Mouse (Mus musculus): ENCODE data around the gene Trove2. TPM values are rescaled to one million over a fixed set of nuclear protein-coding genes. Genes with fewer than 3 reads are reported as not detected.

Trove2 gene
- 30.6 and 35.8 TPM in 2 replicates for polyA plus RNA-seq (2016; fragmentation: Nextera tagmentation; extraction: Ambion mirVana)

DNA sequence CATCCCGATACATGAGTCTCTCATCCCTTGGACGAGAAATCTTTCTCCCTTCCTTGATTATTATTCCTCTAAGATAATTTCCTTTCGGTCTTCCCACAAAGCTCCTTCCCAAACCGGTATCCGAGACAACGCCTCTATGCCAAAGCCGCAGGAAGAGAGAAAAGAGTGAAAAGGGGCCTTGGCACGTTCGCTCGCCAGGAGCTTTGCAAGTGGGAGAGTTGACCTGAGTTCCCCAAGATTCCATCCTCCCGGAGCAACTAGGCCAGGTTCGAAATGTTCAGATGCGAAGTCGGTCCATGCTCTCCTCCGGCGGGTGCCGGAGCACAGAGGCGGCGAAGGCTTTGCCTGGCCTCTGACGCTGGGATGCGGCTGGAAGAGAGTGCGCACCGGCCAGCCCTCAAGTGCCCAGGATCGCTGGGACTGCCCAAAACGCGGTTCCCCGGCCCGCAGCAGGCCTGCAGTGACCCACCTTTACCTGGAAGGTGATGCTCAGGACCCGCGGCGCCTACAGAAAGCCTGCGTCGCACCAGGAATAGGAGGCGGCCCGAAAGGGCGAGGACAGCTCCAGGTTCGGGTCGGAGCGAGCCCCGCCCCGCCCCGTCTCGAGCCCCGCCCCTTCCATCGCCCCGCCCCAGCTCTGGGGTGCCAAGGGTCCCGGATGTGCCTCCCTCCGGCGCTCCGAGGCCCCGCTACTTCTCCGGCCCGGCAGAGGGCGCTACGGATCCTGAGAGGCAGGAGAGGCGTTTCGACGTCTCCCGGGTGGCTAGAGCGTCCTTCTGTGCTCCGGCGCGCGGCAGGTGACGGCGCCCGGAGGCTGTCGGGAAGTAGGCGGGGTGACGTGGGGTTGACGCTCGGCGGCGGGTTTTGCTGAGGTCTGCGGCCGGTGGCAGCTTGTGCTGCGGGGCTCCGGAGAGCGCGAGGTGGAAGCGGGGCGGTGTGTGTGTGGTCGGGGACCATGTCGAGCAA lies at the start of gene Trove2, which contains the start of gene Uchl5:
Trove2 (minus strand) TSS at position 623 of the 966 bp plus-strand sequence.
Uchl5 (plus strand) TSS at position 827 of the 966 bp plus-strand sequence.
- Histone ChIP-seq H3K9me3 (no peaks in the 10 kb centered on the region), H3K9ac (peak within 1 kb of the TSS; percentile 84), H3K4me2 (replicated peaks) (peak within 1 kb of the TSS; percentile 89), H3K4me1 (peaks cover 19% of the 10 kb centered on the region; the same call in 1 of the 2 replicates), H3K4me3 (peak within 1 kb of the TSS; percentile 74), H3K36me3 (0 out of 2 replicates have a peak, but pooled peaks cover 5% of the 10 kb centered on the region), H3K27me3 (replicated peaks) (no peaks in the 10 kb centered on the region), H3K27ac (0 out of 2 replicates have a peak within 1 kb of the TSS, but pooled peaks have one; percentile 42)
- peak; percentile 97 for ATAC-seq (ENCODE audit: low FRiP score, low read depth)
- WGBS: under 1% methylated on average over 84 of the region's 84 CpGs

DNA sequence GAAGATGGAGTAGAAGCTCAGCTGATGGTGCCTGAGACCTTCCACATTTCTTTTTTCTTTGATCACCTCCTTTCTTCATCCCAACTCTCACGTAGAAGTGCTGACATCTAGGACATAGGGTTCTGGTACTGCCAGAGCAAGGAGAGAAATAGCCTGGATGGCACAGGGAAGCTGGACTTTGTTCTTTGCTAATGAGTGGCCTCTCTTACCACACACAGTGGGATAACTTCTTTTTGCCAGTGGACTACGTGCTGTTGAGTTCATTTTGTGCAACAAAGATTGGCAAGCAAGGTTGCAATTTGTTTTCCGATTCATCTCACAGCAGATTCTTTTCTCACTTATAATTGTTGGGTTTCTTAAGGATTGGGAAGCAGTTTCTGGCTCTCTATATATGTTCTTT lies 45.8 kb upstream of the Trove2 start:
- 93% methylated on average over 3 of the region's 3 CpGs for WGBS
- no peak overlapping the region for H3K4me3 ChIP-seq
- no peak overlapping the region for H3K4me2 ChIP-seq (replicated peaks)
- no peak for ATAC-seq (ENCODE audit: low FRiP score, low read depth)
- H3K9me3 ChIP-seq: no peaks in the 10 kb centered on the region
- no peaks in the 10 kb centered on the region for H3K36me3 ChIP-seq
- H3K27ac ChIP-seq: no peak overlapping the region
- no peak overlapping the region for H3K9ac ChIP-seq
- H3K4me1 ChIP-seq: no peaks in the 10 kb centered on the region
- no peaks in the 10 kb centered on the region for H3K27me3 ChIP-seq (replicated peaks)

DNA sequence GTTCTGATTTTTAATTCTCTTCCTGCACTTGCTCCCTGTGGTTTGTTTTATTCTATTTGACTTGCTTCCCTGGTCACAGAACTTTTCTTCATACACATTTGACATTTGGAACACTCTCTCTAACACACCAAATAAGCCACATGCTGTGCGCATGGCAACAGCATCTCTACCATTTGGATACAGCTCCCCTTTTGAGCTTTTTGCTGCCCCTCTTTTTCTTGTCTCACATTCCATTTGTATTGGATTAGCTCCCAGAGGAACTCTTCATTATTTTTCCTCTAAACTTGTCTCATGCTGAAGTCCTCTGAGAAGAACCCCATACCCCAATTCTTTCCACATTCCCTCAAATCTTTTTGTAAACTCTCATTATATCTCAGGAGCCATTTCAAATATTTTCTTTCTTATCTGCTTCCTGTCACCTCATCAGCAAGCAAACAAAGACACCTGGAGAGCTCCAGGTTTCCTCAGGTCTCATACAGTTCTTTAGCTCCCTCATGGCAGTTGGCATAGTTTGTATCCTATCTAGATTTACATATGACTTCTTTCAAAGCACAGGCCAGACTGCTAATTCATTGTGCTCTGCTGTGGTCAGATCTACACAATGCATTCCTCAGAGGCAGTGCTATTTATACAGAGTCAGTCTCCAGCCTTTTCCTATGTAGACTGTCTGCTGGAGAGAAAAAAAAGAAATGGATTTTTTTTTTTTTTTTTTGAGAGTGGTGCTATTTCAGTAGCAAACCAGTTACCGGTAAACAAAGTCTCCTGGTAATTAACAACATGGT lies 43.4 kb upstream of the Trove2 start:
- Histone ChIP-seq H3K4me1 (no peaks in the 10 kb centered on the region), H3K36me3 (no peaks in the 10 kb centered on the region), H3K27me3 (replicated peaks) (no peaks in the 10 kb centered on the region), H3K27ac (no peak overlapping the region), H3K9ac (no peak overlapping the region), H3K9me3 (no peaks in the 10 kb centered on the region), H3K4me2 (replicated peaks) (no peak overlapping the region), H3K4me3 (no peak overlapping the region)
- WGBS: 65% methylated on average over 2 of the region's 2 CpGs
- 0 out of 2 replicates have a peak, but pooled peaks have one; percentile 61 for ATAC-seq (ENCODE audit: low FRiP score, low read depth)

DNA sequence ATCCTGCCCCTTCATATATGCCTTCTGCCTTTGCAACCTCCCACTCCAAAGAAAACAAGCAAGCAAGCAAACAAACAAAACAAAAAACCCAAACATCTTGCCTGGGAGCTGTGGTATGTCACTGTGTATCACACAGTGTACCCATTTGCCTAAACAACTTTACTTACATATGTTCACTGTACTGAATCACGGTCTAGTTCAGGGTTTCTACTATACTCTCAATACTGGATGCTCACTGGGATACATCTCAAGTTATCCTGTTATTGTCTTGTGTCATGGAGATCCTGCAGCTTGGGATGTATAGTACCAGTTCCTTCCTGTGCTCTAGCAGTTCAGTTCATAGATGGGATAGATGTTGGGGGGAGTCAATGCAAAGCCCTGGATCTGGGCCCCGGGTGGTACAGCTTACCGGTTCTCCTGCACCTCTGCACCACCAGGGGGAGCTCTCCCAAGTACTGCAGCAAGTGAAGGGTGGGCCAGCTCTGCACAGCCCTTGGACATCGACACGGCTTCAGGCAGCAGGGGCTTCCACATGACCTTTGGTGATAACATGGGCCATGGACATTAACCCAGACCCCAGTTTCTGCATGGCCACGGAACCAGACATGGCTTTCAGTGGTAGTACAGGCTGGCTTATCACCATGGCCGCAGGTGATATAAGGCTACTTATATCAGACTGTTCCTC lies 37.0 kb upstream of the Trove2 start:
- Histone ChIP-seq H3K4me2 (replicated peaks) (no peak overlapping the region), H3K9me3 (no peaks in the 10 kb centered on the region), H3K4me3 (no peak overlapping the region), H3K27ac (no peak overlapping the region), H3K4me1 (no peaks in the 10 kb centered on the region), H3K27me3 (replicated peaks) (no peaks in the 10 kb centered on the region), H3K9ac (no peak overlapping the region), H3K36me3 (no peaks in the 10 kb centered on the region)
- 44% methylated on average over 7 of the region's 7 CpGs for WGBS
- ATAC-seq (ENCODE audit: low FRiP score, low read depth): peak; percentile 92

DNA sequence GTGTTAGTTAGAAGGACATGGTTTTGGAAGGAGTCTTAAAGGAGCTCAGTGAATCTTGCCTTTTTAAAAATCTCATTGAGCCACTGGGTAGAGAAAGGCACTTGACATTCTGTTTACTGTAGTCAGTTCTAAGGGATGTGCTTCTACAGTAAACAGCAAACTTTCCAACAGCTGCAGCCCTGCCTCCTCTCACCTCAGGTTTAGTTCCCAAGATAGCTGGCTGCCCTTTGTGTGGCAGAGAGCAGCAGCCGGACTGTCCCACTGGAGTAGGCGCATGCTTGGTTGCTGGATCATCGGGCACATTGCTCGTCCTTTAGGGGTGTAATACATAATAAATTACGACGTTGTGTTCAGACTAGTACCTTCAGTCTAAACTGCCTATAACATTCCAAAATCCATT lies 32.2 kb upstream of the Trove2 start:
- Histone ChIP-seq H3K9ac (no peak overlapping the region), H3K27me3 (replicated peaks) (no peaks in the 10 kb centered on the region), H3K9me3 (0 out of 2 replicates have a peak, but pooled peaks cover 3% of the 10 kb centered on the region), H3K4me2 (replicated peaks) (no peak overlapping the region), H3K4me1 (no peaks in the 10 kb centered on the region), H3K27ac (no peak overlapping the region), H3K36me3 (peaks cover 5% of the 10 kb centered on the region; the same call in 1 of the 2 replicates), H3K4me3 (no peak overlapping the region)
- WGBS: 79% methylated on average over 6 of the region's 6 CpGs
- no peak for ATAC-seq (ENCODE audit: low FRiP score, low read depth)

GRCm38 (mm10) chr1:143803537-143803936 lies 26.7 kb upstream of the Trove2 start:
- no peaks in the 10 kb centered on the region for H3K27me3 ChIP-seq (replicated peaks)
- H3K4me3 ChIP-seq: no peak overlapping the region
- no peak overlapping the region for H3K9ac ChIP-seq
- H3K9me3 ChIP-seq: 0 out of 2 replicates have a peak, but pooled peaks cover 3% of the 10 kb centered on the region
- H3K36me3 ChIP-seq: peaks cover 5% of the 10 kb centered on the region; the same call in 1 of the 2 replicates
- no peak overlapping the region for H3K27ac ChIP-seq
- peak; percentile 82 for ATAC-seq (ENCODE audit: low FRiP score, low read depth)
- no peaks in the 10 kb centered on the region for H3K4me1 ChIP-seq
- 48% methylated on average over 4 of the region's 4 CpGs for WGBS
- H3K4me2 ChIP-seq (replicated peaks): no peak overlapping the region

GRCm38 (mm10) chr1:143788584-143789227 lies 11.8 kb upstream of the Trove2 start:
- no peak for ATAC-seq (ENCODE audit: low FRiP score, low read depth)
- WGBS: 69% methylated on average over 2 of the region's 2 CpGs
- 0 out of 2 replicates have a peak, but pooled peaks cover 3% of the 10 kb centered on the region for H3K36me3 ChIP-seq
- no peak overlapping the region for H3K4me2 ChIP-seq (replicated peaks)
- H3K4me1 ChIP-seq: no peaks in the 10 kb centered on the region
- no peak overlapping the region for H3K27ac ChIP-seq
- no peak overlapping the region for H3K4me3 ChIP-seq
- no peak overlapping the region for H3K9ac ChIP-seq
- H3K9me3 ChIP-seq: no peaks in the 10 kb centered on the region
- no peaks in the 10 kb centered on the region for H3K27me3 ChIP-seq (replicated peaks)

DNA sequence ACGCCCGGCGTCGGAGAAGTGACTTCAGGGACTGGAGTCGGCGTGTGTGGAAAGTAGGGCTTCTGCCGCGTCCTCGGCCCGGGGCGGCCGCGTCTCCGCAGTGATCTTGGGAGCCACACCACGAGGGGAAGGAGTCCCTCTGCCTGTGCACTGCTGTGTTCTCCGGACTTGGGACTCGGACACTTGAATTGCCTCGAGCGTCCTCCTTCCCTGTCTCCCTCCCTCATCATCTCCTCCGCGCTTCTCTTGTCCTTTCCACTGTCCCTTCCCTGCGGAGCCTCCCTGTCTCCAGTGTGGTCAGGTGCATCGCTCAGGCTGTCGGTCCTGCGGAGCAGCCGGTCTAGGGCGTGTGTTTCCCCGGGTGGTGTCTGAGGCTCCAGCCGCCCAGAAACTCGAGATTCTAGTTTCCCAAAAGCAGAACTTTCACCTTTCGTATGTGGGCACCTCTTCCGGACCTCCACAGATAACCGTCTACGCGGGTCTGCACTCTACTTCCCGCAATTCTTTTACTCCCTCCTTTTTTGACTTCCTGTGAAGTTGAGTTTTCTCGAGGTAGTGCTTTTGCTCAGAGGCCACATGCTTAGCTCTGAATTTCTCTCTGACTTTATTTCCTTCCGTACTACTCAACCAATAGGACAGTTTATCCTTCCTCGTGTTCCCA lies 820 bp upstream of the Trove2 start:
- H3K36me3 ChIP-seq: 0 out of 2 replicates have a peak, but pooled peaks cover 5% of the 10 kb centered on the region
- ATAC-seq (ENCODE audit: low FRiP score, low read depth): peak; percentile 61
- no peaks in the 10 kb centered on the region for H3K27me3 ChIP-seq (replicated peaks)
- peak overlapping the region; percentile 89 for H3K4me2 ChIP-seq (replicated peaks)
- under 1% methylated on average over 39 of the region's 39 CpGs for WGBS
- peak overlapping the region; percentile 74 for H3K4me3 ChIP-seq
- H3K4me1 ChIP-seq: peaks cover 19% of the 10 kb centered on the region; the same call in 1 of the 2 replicates
- 0 out of 2 replicates have a peak overlapping the region, but pooled peaks have one; percentile 42 for H3K27ac ChIP-seq
- H3K9ac ChIP-seq: peak overlapping the region; percentile 84
- H3K9me3 ChIP-seq: no peaks in the 10 kb centered on the region

- no peak overlapping the region for H3K4me2 ChIP-seq (replicated peaks)
- peaks cover 12% of the 10 kb centered on the region; the same call in 1 of the 2 replicates for H3K36me3 ChIP-seq
- no peak overlapping the region for H3K9ac ChIP-seq
- peaks cover 19% of the 10 kb centered on the region; the same call in 1 of the 2 replicates for H3K4me1 ChIP-seq
- no peaks in the 10 kb centered on the region for H3K27me3 ChIP-seq (replicated peaks)
- ATAC-seq (ENCODE audit: low FRiP score, low read depth): no peak
- no peak overlapping the region for H3K27ac ChIP-seq
- no peak overlapping the region for H3K4me3 ChIP-seq
- 74% methylated on average over 6 of the region's 6 CpGs for WGBS
- H3K9me3 ChIP-seq: no peaks in the 10 kb centered on the region
Measured at GRCm38 (mm10) chr1:143773909-143774308, 3.0 kb downstream of the Trove2 start.

DNA sequence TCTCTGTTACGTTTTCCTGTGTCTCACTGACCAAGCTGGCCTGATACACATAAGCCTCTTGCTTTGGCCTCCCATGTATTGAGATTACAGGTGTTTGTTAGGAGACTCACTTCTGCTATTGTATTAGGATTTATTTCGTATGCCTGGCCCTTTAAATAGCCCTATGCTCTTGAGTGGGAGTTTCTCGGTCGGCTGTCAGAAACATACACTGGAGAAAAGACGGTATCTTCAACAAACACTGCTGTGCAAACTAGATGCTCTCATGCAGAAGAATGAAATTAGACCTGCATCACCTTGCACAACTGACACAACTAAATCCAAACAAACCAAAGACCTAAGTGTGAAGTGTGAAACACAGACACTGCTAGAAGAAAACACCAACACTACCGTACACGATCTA lies 3.8 kb downstream of the Trove2 start:
- Histone ChIP-seq H3K4me3 (no peak overlapping the region), H3K36me3 (peaks cover 12% of the 10 kb centered on the region; the same call in 1 of the 2 replicates), H3K27me3 (replicated peaks) (no peaks in the 10 kb centered on the region), H3K4me2 (replicated peaks) (no peak overlapping the region), H3K4me1 (peaks cover 11% of the 10 kb centered on the region; the same call in 1 of the 2 replicates), H3K9me3 (no peaks in the 10 kb centered on the region), H3K9ac (no peak overlapping the region), H3K27ac (no peak overlapping the region)
- no peak for ATAC-seq (ENCODE audit: low FRiP score, low read depth)
- WGBS: 86% methylated on average over 7 of the region's 7 CpGs

All from neural tube, embryonic 12.5 days (tissue).